Mouse (Mus musculus) bone marrow macrophage, adult 2 months (primary cell): Measurements from ENCODE around the gene Scand1.
A peak's percentile ranks its signal among the peaks of the same experiment; 100 is the strongest.

Experiments used
- CTCF ChIP-seq: IDR thresholded peaks from 2 replicates; pipeline ENCODE4 v1.5.1; 2012; ENCODE audit warnings: low read depth, mild to moderate bottlenecking, low read length, moderate library complexity
- POLR2A ChIP-seq: IDR thresholded peaks from 2 replicates; pipeline ENCODE4 v1.6.1; 2012; ENCODE audit warnings: mild to moderate bottlenecking, low read depth, low read length, borderline replicate concordance

GRCm38 (mm10) chr2:156312297-156312897, at the start of gene Scand1, which contains the start of gene Cnbd2:
- TF ChIP-seq CTCF (peak; percentile 21; the same call in 1 of the 2 replicates), POLR2A (no peak)
